Mouse (Mus musculus) erythroid progenitor cell, adult 5-6 weeks (primary cell): ENCODE measurements around the gene Ptges3. TPM values are rescaled to one million over a fixed set of nuclear protein-coding genes. Genes with fewer than 3 reads are reported as not detected.

ENCODE experiments used
- ATAC-seq: replicated peaks from 2 replicates; pipeline ENCODE4 v1.8.0; 2016; ENCODE audit warnings: moderate number of reproducible peaks, mild to moderate bottlenecking, moderate TSS enrichment, inconsistent platforms; ENCODE audit not compliant: poor library complexity, low FRiP score, severe bottlenecking
- total RNA-seq, 2 experiments: library from RNA; stranded (forward) in 1 of 2; stranded (reverse) in 1 of 2; fragments of 150-400 nt in 1 of 2; fragments of 186-747, 209-891 nt in 1 of 2; gene quantifications; 2 replicates each; pipeline versions ENCODE4 v1.2.3 to v1.2.4; 2015 to 2017; ENCODE audit warnings: low replicate concordance in 2 of 2

Gene Ptges3
- total RNA-seq, 2 experiments from 2014 or later, result 85.9 to 87.1 TPM

DNA sequence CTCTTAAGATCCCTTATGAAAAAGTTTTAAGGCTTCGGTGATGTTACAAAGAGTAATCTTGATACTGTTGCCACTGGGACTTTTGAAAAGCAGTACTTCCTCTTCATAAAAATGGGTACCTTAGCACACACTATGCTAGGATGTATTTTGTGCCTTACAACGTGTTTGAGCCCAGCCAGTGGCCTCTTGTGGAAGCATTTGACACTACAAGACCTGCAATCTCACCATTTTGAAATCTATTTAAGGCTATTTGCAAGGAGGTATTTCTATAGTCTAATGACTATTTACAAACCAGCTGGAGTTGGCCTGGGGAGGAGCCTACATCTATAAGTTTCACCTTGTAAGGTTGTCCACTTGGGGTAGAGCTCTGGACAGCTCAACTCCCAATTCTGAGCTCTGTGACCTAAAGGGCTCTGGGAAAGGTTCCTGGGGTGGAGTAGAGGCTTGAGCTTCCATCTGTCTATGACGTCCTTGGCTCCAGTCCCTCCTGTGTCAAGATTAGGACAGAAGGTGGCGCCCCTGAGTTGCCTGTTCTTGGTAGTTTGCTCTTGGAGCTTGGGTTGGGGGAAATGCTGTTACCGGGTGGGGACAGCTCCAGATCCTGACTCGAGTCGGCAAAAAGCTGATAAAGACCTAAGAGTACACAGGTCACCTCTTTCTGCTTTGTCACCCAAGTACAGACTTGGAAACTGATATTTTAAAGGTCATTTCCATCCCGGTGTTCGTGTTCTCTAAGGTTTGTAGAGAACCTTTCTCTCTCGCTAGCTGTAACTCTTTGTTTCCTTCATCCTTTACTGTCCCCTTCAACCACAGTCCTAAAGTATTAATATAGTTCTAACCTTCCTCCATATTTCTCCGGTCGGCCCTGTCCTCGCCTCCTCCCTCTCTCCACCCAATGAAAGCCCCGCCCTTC is 32.2 kb downstream of the Ptges3 start:
- peak; percentile 68 for ATAC-seq

DNA sequence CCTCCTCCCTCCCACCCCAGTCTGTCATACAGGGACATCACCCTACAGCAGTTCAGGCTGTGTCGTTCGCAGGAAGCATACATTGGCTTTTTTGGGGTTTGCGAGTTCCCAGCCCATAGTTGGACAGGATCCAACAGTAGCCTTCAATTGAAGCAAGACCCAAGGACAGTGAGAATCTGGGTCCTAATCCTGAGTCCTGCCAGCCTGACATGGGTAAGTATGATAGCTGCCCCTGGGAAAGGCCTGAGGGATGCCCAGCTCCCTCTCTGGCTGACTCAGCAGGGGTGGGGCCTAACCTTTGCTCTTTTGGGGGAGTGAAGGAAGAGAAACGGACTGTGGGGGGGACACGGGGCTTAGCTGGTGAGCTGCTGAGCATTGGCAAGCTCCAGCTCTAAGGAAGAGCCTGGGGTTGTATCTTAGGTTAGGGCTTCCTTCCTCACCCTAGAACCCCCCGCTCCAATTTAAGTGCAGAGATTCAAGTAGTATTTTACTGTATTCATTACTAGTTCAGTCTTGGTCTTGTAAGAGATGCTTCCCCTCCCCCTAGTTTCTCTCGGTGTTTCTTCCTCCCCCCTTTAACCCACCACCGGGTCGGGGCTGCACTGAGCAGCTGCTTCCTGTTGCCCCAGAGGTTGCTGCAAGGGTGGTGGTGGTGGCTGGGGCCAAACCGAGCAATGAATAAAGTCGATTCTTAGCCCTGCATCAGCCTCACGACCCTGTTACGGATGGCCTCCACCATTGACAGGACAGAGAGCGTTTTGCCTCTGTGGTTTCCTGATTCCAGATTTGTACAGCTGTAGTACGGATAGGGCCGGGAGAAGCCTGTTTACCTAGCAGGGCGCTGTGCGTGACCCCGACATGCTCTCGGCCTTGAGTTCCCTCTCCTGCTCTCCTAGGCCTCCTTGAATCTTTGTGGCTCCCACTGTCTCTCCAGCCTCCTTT is 33.1 kb downstream of the Ptges3 start, which contains the start of gene Baz2a:
Baz2a (plus strand) TSS at position 14 of the 942 bp plus-strand sequence.
- peak; percentile 60 for ATAC-seq

DNA sequence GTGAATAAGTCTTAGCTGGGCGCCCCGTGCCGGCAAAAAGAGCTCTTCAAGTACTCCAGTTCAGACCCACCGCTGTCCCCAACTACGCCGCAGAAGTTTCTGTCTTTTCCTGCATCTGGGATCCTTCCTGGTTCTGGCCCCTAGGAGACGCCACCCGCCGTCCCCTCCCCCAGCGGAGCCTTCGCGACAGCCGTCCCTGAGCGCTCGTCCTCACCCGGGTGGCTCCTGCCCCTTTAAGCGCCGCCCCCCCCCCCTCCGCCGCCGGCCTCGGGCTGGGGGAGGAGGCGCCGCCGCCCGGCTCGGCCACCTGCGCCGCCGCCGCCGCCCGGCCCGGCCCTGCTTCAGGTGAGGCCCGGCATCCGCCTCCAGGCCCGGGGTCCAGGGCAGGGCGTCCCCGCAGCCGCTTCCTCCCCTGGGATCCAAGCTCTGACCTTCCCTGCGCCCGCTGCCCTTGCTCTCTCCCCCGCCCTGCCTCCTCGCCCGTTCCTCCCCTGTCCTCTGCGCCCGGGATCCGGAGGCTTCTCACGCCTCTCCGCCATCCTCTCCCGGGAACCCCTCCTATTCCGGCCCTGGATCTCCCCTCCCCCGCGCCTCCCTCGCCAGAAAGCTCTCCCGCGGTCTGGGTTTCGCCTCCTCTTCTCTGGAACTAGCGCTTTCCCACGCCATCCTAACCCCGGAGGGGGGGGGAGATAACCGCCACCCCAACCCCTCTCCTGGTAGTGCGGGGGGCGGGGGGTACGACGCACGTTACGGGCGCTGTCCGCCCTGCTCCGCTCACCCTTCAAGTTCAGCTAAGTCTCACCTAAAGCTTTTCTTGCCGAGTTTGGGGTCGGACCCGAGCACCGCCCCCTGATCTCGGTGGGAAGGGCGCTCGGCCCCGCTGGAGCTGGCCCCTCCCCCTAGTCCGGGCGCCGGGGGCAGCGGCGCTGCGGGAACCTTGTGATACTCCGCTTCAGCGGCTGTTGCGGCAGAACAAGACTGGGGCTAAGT is 34.0 kb downstream of the Ptges3 start:
- ATAC-seq, result peak; percentile 30

DNA sequence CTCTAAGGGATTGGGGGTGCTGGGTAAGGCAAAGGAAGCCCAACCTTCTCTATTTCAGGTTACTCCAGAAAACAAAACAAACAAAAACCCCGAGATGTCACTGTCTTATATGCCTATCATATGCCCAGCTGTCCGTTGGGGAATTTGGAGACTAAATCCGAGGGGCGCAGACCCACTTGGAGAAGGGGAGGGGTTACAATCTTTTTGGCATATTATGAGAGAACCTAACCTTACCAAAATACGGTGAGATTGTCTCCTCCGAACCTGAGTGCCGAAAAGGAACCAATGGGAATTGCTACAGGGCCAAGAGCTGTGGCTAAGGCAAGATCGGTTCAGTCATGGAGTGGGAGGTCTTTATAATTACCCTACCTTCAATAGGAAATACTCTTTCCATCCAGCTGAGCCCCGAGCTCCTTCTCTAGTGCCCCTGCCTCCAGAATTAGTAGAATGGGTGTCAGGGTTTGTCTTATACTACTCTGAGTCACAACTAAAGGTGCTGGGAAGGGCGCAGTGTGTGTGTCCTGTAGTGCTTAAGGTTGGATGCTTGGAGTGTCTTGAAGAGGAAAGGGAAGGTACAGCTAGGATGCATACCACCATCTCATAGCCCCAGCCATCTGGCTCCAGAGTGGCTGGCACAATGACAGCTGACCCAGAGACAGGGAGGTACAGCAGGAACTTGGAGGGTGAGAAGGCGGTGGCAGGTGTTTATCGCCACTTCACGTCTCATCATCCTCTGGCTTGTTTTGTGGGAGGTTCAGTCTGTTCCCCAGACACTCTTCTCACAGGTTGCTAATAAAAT is 34.9 kb downstream of the Ptges3 start:
- peak; percentile 51 for ATAC-seq

DNA sequence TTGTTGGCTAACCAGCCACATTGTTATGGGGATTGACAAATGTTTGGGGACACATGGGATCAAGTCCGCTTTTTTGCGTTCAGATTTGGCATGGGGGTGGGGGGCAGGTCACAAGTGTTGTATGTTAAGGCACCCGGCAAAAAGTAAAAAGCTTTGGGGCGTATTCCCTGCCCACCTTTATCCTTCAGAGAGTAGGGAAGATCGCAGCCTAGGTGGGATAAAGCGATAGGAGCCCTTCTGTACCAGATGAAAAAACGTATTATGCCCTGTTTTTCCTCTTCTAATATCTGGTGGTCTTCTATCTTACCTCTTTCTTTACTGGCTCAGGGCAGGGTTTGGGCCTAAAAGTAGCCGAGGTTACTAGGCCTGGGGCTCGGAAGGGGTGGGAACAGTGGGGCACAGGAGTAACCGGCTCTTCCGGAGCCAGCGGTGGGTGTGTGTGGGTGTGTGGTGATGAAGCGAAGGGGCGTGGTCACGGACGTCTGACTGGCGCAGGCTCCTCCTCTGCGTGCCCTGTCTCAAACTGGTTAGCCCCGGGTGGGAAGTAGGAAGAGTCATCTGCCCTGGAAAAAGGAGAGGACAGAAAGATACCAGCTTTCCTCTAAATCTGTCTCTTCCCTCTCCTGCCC is 35.7 kb downstream of the Ptges3 start:
- ATAC-seq, result peak; percentile 56

DNA sequence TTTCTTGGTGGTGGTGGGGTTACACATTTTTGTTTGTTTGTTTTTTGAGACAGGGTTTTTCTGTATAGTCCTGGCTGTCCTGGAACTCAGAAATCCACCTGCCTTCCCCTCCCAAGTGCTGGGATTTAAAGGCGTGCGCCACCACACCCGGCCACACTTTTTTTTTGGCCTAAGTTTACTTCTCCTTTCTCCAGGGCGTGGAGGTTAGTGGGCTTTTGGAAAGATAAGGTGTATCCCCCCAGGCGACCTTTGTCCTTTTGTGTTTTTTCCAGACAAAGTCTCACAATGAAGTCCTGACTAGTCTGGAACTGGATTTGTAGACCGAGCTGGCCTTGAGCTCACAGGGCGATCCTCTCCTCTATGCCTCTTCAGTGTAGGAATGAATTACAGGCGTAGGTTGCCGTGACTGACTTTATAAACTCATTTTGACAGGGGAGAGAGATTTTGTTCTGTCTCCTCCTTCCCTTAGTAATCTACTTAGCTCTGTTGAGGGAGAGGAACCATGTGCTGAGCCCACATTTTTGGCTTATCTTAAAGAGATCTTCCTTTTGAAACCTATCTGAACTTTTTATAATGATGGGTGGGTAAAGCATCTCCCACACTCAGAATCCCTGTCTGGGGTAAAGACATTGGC is 36.4 kb downstream of the Ptges3 start:
- no peak for ATAC-seq

DNA sequence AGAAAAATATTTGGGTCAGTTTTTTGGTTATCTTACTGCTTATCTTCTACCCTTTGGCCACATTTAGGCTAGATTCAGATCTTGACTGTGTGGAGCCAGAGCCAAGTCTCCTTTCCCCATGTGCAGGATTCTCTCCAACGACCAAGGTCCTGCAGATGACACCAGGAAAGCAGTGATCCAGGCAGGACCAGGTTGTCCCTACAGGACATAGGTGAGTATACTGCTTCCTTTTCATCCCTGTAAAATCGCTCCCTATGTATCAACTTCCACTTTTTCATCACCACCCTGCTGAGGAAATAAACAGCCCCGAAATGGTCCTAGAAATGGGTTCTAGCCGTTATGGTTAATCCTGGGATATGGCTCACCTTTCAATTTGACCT is 37.5 kb downstream of the Ptges3 start:
- no peak for ATAC-seq

DNA sequence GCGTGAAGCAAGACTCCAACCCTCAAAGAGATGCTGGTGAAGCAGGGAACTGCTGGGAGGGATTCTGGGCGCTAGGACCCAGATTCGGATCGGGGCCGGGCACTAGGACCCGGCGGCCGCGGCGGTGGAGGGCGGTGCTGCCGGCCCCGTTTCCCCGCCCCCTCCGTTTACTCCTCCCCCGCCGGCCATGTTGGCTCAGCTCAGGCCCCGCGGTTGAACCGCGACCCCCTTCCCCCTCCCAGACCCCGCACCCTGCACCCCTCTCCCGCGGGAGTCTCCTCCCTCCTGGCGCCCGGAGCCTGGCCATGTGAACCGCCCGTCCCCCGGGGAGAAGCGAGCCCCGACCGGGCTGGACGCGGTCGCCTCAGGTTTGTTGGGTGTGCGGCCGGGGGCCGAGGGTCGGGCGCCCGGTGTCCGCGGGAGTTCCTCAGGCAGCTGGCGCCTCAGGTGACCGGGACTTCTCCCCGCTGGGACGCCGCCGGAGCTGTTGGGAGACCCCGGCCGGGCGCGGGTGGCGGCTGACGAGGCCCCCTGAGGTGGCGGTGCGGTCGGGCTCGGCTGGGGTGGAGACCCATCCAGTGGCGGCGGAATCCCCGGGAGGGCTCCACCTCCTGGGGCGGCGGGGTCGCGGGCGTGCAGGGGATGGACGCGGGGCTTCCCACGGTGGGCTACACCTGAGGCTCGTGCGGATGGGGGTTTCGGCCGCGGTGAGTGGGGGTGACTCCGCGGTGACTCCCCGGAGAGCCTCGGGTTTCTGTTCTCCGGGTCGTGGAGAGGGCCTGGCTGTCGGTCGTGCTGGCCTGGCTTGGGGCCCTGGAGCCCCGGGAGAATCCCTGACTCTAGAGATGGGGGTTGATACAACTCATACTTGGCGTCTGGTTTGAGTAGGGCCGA is 38.2 kb downstream of the Ptges3 start:
- ATAC-seq, result peak; percentile 54

DNA sequence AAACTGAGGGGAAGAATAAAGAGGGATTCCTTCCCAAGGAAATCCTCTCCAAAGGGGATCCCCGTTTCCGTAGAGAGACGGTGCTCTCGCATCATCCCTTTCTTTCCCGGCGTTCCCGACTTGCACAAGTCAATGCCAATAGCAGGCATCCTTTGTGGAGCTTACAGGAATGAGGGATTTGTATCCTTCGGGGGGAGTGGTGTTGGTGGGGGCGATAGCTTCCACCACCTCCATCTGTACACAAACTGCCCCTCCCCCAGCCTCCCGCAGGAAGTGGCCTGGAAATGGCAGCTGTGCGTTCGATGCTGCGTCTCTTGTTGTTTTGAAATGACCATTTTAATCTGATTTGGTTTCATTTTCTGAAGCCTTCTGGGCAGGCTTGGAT is 38.8 kb downstream of the Ptges3 start:
- no peak for ATAC-seq

DNA sequence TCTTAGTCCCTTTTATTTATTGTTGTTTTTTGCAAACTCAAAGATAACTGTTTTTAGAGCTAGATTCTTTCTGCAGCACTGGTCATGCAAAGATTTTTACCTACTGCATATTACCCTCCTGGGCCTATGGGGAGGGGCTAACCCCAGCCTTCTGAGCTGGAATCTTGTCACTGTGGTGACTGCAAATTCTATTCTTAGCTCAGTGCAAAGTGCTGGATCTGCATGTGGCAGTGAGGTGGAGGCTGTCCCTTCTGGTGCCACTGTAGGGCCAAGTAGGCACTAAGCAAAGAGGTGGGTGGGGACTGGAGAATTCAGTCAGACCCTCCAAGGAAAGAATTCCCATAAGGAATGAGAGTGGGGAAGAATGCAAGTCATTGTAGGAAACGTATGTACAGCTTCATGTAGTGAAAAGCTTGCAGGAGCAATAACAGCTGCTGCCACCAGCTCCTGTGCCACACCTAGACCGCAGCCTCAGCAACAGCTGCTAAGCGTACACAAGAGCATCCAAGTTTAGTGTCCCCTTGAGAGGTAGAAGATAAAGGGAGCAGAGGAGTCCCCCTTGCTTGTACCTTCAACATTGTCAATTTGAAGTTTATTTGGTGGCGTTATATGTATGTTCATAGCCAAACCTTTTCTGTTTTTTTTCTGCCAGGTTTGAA is 51.5 kb downstream of the Ptges3 start:
- no peak for ATAC-seq

DNA sequence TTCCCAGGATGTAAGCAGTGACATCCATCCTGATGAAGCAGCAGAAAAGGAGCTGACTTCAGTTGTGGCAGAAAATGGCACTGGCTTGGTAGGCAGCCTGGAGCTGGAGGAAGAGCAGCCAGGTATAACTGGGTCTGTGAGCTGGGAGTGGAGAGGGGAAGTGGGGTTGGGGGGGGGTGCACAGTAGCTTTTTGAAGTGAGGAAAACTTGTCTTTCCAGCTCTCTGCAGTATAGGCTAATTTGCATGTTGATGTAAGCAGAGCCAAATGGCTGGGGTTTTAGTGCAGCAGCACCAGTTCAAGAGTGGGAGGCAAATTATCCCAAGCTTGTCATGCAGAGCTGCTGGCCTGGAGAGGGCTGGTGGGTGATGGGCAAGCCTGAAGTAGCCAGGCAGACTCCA is 52.5 kb downstream of the Ptges3 start:
- ATAC-seq, result no peak

DNA sequence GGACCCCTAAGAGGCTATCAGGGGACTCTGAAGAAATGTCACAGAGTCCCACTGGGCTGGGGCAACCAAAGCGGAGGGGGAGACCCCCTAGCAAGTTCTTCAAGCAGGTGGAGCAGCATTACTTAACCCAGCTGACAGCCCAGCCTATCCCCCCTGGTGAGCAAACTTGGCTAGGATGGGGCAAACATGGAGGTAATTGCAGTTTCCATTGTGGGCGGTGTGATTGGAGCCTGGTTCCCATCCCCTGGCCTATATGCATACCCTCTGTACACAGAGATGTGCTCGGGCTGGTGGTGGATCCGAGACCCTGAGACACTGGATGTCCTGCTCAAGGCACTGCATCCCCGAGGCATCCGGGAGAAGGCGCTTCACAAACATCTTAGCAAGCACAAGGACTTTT is 65.1 kb downstream of the Ptges3 start:
- no peak for ATAC-seq

DNA sequence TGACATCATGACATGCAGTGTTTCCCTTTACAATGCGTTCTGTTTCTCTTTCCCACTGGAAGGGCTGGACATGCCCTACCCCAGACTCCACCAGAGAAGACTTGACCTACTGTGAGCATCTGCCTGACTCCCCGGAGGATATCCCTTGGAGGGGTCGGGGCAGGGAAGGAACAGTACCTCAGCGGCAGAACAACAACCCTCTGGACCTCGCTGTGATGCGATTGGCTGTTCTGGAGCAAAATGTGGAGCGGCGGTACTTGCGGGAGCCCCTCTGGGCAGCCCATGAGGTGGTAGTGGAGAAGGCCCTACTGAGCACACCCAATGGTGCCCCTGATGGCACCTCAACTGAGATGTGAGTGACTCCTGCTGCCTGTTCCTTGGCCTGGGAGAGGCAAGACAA is 66.1 kb downstream of the Ptges3 start:
- no peak for ATAC-seq

DNA sequence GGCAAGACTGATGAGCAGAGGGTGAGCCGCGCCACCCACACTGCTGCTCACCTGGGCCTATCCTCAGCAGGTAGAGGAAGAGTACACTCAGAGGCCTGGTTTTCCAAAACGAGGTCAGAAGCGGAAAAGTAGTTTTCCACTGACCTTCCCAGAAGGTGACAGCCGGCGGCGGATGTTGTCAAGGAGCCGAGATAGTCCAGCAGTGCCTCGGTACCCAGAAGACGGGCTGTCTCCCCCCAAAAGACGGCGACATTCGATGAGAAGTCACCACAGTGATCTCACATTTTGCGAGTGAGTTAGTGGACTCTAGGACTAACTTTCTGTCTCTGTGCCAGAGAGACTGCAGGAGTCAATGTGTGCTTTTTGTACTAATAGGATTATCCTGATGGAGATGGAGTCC is 67.2 kb downstream of the Ptges3 start:
- no peak for ATAC-seq
